Mouse (Mus musculus) liver, embryonic 14.5 days (tissue): ENCODE results near the gene Apol7b. TPM values are rescaled to one million over a fixed set of nuclear protein-coding genes. Genes with fewer than 3 reads are reported as not detected.
A peak's percentile ranks its signal among the peaks of the same experiment; 100 is the strongest.
"Not testable (repeated sequence)": the region's sequence is repeated elsewhere in the genome, so short reads cannot be mapped to it uniquely, and the experiment has no call there.

Experiments used
- ATAC-seq: fragments of 200-750 bp; cut with Nextera tagmentation; 2 replicates; pipeline ENCODE4 v1.8.0; 2017; ENCODE audit warnings: moderate number of reproducible peaks, mild to moderate bottlenecking, moderate library complexity; ENCODE audit not compliant: insufficient read depth
- DNase-seq, 3 experiments: peaks; one replicate each; pipeline ENCODE4 v3.0.0-alpha.2; 2012 to 2013; ENCODE audit warnings: low read depth in 3 of 3, low spot score in 3 of 3
- H3K27ac ChIP-seq: fragments of 300-500 bp; sonication (generic); 2 replicates; pipeline ENCODE4 v1.5.1; 2014; ENCODE audit warnings: moderate library complexity, mild to moderate bottlenecking, control low read depth, inconsistent platforms
- H3K27me3 ChIP-seq: fragments of 300-500 bp; sonication (generic); 2 replicates; pipeline ENCODE4 v1.6.1; 2014; ENCODE audit warnings: mild to moderate bottlenecking, low read length, moderate library complexity; ENCODE audit not compliant: control insufficient read depth, insufficient read depth
- H3K36me3 ChIP-seq: fragments of 300-500 bp; sonication (generic); replicated peaks from 2 replicates; pipeline ENCODE4 v1.6.1; 2014; ENCODE audit warnings: low read depth; ENCODE audit not compliant: control insufficient read depth, insufficient read depth
- H3K4me1 ChIP-seq, 2 experiments: fragments of 200-500 bp in 1 of 2; fragments of 300-500 bp in 1 of 2; sonication (generic) in 1 of 2; replicated peaks; 2 replicates each; pipeline ENCODE4 v1.6.1; 2012 to 2014; ENCODE audit warnings: antibody characterized with exemption in 1 of 2, inconsistent platforms in 1 of 2, low read length in 1 of 2; ENCODE audit not compliant: control insufficient read depth in 2 of 2, insufficient read depth in 2 of 2
- H3K4me2 ChIP-seq: fragments of 300-500 bp; sonication (generic); 2 replicates; pipeline ENCODE4 v1.6.1; 2014; ENCODE audit warnings: low read depth, mild to moderate bottlenecking, control low read depth, moderate library complexity
- H3K4me3 ChIP-seq, 2 experiments: fragments of 200-500 bp in 1 of 2; fragments of 300-500 bp in 1 of 2; sonication (generic) in 1 of 2; 2 replicates each; pipeline ENCODE4 v1.5.1; 2012 to 2014; ENCODE audit warnings: low read depth in 2 of 2, low read length in 2 of 2, mild to moderate bottlenecking in 2 of 2, control low read depth in 1 of 2, inconsistent platforms in 1 of 2, moderate library complexity in 1 of 2; ENCODE audit not compliant: insufficient read depth in 1 of 2
- H3K9ac ChIP-seq: fragments of 300-500 bp; sonication (generic); replicated peaks from 2 replicates; pipeline ENCODE4 v1.6.1; 2014; ENCODE audit warnings: mild to moderate bottlenecking, control low read depth, moderate library complexity
- H3K9me3 ChIP-seq: fragments of 300-500 bp; sonication (generic); 2 replicates; pipeline ENCODE4 v1.6.1; 2016; ENCODE audit warnings: low read length, mixed read lengths; ENCODE audit not compliant: control insufficient read depth
- CTCF ChIP-seq: IDR thresholded peaks from 2 replicates; pipeline ENCODE4 v1.5.1; 2016; ENCODE audit warnings: antibody characterized with exemption, low read depth, control low read depth
- WGBS: fragments of 180-500 bp; shearing (Covaris S2); extraction: QIAGEN DNeasy Blood & Tissue Kit; methylation state at CpG from one replicate; pipeline ENCODE4 v1.1.7; 2014; ENCODE audit not compliant: insufficient replicate concordance; 5-methylcytosine and 5-hydroxymethylcytosine counted together
- polyA plus RNA-seq, 2 experiments: library from polyadenylated mRNA; depleted of rRNA in 1 of 2; stranded (reverse) in 1 of 2; unstranded in 1 of 2; fragments of >200 nt; fragmentation: Nextera tagmentation in 1 of 2; extraction: Ambion mirVana in 1 of 2; gene quantifications; 2 replicates each; pipeline versions ENCODE4 v1.2.1 to v1.2.3; 2012 to 2014

Apol7b gene
- polyA plus RNA-seq, 2 experiments = not detected

DNA sequence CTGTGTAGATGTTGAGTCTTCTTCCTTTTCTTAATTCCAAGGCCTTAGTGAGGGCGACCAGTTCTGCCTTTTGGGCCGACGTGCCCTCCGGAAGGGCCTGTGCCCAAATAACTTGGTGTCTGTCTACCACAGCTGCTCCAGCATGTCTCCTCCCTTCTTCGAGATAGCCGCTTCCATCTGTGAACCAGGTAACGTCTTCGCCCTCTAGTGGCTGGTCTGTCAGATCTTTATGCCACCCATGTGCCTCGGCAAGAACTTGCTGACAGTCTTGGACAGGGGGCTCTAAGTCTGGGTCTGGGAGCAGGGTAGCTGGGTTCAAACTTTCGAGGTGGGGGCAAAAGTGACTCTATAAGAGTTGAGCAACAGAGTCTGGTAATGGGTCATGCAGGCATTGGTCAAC, 2.6 kb upstream of the Apol7b start:
- not testable (repeated sequence) for H3K27me3 ChIP-seq, ATAC-seq, H3K4me1 ChIP-seq, H3K4me2 ChIP-seq, H3K9ac ChIP-seq, H3K36me3 ChIP-seq, H3K4me3 ChIP-seq, DNase-seq, H3K27ac ChIP-seq, H3K9me3 ChIP-seq
- 37% methylated on average over 10 of the region's 10 CpGs for WGBS
- peak; percentile 48 for TF ChIP-seq CTCF

DNA sequence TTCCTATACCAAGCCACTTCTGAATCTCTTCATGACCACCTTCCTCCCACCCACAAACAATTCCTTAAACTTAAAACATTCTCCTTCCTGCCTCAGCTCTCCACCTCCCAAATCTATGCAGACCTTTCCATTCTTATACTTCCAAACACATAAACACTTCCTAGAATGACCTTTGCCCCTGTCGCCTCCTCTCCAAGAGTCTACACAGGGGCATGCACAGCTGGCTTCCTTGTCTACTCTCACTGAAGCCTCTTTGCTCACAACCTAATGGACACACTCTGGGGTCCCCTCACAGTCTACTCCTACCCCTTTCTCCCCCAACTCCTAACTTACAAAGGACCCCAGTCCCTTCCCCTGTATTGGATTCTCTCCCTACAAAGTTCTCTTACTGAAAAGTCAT, 1.6 kb downstream of the Apol7b start:
- not testable (repeated sequence) for H3K4me2 ChIP-seq, H3K9ac ChIP-seq, DNase-seq, H3K27me3 ChIP-seq, H3K4me1 ChIP-seq, H3K27ac ChIP-seq, ATAC-seq, H3K4me3 ChIP-seq, H3K9me3 ChIP-seq, H3K36me3 ChIP-seq
- WGBS = 83% methylated on average over 1 of the region's 1 CpGs

DNA sequence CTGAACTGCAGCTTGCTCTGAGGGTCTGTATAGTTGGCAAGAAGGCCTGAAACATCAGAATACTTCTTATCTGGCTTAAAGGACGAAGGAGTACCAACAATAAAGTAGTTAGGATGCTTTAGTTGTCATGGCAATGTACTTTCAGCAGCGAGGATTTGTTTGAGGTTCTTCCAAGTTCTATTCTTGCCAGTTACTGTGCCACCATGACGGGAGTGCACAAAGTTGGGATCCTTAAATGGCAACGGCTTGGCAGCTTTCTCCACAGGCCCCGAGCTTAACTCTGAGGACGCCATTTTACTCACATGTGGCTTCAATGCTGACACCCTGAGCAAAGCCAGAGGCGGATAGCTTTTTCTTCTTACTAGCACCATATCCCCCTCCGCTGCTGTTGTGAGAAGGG, 2.5 kb downstream of the Apol7b start:
- H3K9me3 ChIP-seq, H3K36me3 ChIP-seq, H3K4me2 ChIP-seq, DNase-seq, H3K27ac ChIP-seq, H3K9ac ChIP-seq, H3K27me3 ChIP-seq, H3K4me3 ChIP-seq, H3K4me1 ChIP-seq, ATAC-seq: not testable (repeated sequence)
- 54% methylated on average over 8 of the region's 8 CpGs for WGBS

DNA sequence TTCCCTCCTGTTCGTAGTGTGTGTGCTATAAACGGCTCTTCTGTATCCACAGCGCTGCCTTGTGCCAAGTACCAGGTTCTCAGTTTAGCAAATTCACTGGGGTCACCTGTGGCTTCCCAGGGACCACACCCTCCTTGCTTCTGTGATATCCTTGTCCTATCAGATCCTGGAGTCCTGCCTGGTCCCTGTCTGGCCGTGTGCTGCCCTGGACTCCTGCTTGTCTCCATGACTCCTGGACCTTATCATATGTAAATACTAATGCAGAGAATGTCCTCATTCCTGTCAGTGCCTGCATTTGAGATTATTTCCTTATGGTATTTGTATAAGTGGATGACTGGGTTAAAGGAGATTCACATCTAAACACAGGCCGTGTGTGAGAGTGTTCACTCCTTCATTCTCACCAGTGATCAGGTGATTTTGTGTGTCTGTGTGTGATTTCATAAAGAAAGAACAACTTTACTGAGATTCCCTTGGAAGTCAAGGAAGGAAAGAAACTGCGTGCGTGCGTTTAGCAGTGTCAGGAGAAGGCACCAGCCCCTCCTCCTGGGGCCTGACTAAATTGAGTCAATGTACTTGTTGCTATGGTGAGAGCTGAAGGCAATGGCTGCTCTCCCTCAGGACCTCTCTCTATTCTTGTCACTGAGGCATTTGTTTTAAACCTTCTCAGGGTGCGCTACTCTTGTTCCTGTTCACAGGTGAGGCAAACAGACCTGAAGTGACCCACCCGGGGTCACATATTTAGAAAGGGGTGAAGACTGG, 18.4 kb downstream of the Apol7b start:
- WGBS = 58% methylated on average over 8 of the region's 10 CpGs

DNA sequence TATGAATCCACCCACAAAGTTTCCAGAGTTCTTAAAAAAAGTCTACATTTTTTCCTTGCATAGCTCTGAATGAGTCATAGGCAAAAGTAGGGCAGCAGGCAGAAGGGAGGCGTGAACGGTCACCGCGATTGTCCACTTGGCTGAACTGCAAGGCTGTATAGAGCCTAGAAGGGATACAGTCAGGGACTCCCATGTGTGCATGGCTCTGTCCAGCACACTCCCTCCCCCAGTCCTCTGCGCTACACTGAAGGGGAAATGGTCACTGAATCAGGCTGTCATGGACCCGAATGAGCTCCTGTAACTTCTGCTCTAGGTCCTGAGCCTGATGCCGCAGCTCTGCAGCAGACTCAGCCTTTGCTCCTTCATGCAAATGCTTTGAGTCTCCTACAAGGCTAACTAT, 24.4 kb downstream of the Apol7b start:
- not testable (repeated sequence) for H3K4me3 ChIP-seq, H3K4me1 ChIP-seq, ATAC-seq, H3K9ac ChIP-seq, DNase-seq, H3K4me2 ChIP-seq, H3K27ac ChIP-seq, H3K36me3 ChIP-seq, H3K27me3 ChIP-seq, H3K9me3 ChIP-seq
- WGBS = 51% methylated on average over 3 of the region's 7 CpGs

More for the DNA sequence above, 18.4 kb downstream of the Apol7b start:
- not testable (repeated sequence) for H3K27me3 ChIP-seq, H3K9ac ChIP-seq, H3K36me3 ChIP-seq, H3K4me3 ChIP-seq, ATAC-seq, H3K4me2 ChIP-seq, H3K9me3 ChIP-seq, H3K4me1 ChIP-seq, DNase-seq, H3K27ac ChIP-seq

DNA sequence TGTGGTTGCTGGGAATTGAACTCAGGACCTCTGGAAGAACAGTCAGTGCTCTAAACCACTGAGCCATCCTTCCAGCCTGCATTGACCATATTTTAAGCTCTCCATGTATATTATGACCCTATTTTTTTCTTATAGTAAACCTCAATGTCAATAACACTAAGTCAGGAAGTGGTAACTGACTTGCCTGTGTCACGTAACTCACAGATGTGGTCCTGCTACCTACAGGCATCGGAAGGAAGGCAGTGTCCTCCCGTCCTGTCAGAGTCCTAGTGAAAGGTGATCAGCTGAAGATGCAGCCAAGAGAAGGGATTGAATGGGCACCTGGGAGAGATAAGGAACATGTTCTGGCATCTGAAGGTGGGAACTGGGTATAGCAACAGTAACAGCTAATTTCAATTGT, 27.6 kb downstream of the Apol7b start:
- not testable (repeated sequence) for H3K36me3 ChIP-seq, H3K4me3 ChIP-seq, H3K9me3 ChIP-seq, H3K4me1 ChIP-seq, DNase-seq, H3K27me3 ChIP-seq, H3K4me2 ChIP-seq, H3K9ac ChIP-seq, ATAC-seq, H3K27ac ChIP-seq
- no CpG with 5 or more reads among the region's 3 CpGs for WGBS

DNA sequence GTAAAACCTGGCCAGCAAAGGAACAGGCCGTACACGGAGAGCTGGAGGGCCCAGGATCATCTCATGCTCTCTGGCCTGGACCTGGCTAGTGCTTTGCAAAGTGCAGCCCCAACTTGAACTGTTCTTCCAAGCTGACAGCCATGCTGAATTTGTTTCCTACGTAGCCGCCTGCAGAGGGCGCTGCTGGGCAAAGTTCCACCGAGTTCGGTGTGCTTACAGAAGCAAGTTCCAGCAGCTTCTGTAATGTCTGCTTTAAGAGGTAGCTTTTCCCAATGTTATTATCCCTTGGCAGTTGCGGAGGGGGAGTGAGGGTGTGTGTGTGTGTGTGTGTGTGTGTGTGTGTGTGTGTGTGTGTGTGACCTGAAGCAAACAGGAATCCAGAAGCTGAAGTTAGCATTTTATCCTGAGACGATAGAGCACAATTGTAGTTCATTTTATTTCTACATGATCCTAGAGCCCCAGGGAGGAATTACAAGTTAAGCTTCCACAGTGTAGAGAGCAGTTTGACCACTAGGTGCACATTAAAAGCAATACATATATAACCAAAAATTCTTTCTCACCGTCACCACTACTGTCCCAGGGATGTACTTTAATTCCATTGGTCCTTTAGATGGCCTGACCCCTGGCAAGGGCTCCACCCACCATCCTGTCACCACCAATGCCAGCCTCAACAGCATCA, 30.5 kb downstream of the Apol7b start:
- not testable (repeated sequence) for H3K9ac ChIP-seq, DNase-seq, H3K4me3 ChIP-seq, H3K4me2 ChIP-seq, H3K9me3 ChIP-seq, H3K4me1 ChIP-seq, H3K36me3 ChIP-seq, ATAC-seq, H3K27me3 ChIP-seq, H3K27ac ChIP-seq
- WGBS = 15% methylated on average over 2 of the region's 10 CpGs

DNA sequence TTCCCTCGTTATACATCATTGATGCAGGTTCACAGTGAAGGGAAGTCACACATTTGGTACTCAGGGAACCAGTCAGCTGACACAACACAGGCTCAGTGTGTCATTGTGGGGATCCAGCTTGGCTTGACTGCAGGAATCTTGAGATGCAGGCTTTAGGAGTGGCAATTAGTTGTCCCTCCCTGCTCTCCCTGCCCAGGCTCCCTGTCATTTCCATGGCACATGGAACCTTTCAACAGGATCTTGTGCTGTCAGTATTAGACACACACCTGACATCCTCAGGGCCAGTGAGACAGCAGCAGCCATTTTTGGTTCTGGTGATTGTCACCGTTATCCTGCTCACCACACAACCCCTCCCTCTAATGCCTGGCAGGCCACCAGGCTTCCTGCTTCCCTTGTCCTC, 31.6 kb downstream of the Apol7b start:
- not testable (repeated sequence) for H3K9me3 ChIP-seq, ATAC-seq, H3K27ac ChIP-seq, DNase-seq, H3K4me2 ChIP-seq, H3K36me3 ChIP-seq, H3K4me3 ChIP-seq, H3K4me1 ChIP-seq, H3K9ac ChIP-seq, H3K27me3 ChIP-seq
- WGBS = 35% methylated on average over 2 of the region's 2 CpGs
